Mouse (Mus musculus): Measurements from ENCODE around the gene Fitm1.

GRCm38 (mm10) chr14:55579511-55580496 is 4.4 kb downstream of the Fitm1 start:
- TF ChIP-seq POLR2A (IDR thresholded peaks at IDR 0.05; ENCODE audit: insufficient read length, low read depth): no peak
- TF ChIP-seq TCF12 (IDR thresholded peaks at IDR 0.05; ENCODE audit: insufficient read depth, poor library complexity, severe bottlenecking): no peak
- no peak for TF ChIP-seq USF1 (IDR thresholded peaks at IDR 0.05; ENCODE audit: low read depth)
- no peak for TF ChIP-seq MYOD1 (IDR thresholded peaks at IDR 0.05; ENCODE audit: control insufficient read depth in 1 of 3, insufficient read length in 2 of 3, low read depth in 2 of 3)
